Mouse (Mus musculus) liver, embryonic 14.5 days (tissue): Measurements from ENCODE around the gene Cnih3. TPM values are rescaled to one million over a fixed set of nuclear protein-coding genes. Genes with fewer than 3 reads are reported as not detected.

Source experiments
- ATAC-seq: fragments of 200-750 bp; cut with Nextera tagmentation; 2 replicates; pipeline ENCODE4 v1.8.0; 2017; ENCODE audit warnings: moderate number of reproducible peaks, mild to moderate bottlenecking, moderate library complexity; ENCODE audit not compliant: insufficient read depth
- DNase-seq, 3 experiments: peaks; one replicate each; pipeline ENCODE4 v3.0.0-alpha.2; 2012 to 2013; ENCODE audit warnings: low read depth in 3 of 3, low spot score in 3 of 3
- H3K27ac ChIP-seq: fragments of 300-500 bp; sonication (generic); 2 replicates; pipeline ENCODE4 v1.5.1; 2014; ENCODE audit warnings: moderate library complexity, mild to moderate bottlenecking, control low read depth, inconsistent platforms
- H3K27me3 ChIP-seq: fragments of 300-500 bp; sonication (generic); 2 replicates; pipeline ENCODE4 v1.6.1; 2014; ENCODE audit warnings: mild to moderate bottlenecking, low read length, moderate library complexity; ENCODE audit not compliant: control insufficient read depth, insufficient read depth
- H3K36me3 ChIP-seq: fragments of 300-500 bp; sonication (generic); replicated peaks from 2 replicates; pipeline ENCODE4 v1.6.1; 2014; ENCODE audit warnings: low read depth; ENCODE audit not compliant: control insufficient read depth, insufficient read depth
- H3K4me1 ChIP-seq, 2 experiments: fragments of 200-500 bp in 1 of 2; fragments of 300-500 bp in 1 of 2; sonication (generic) in 1 of 2; replicated peaks; 2 replicates each; pipeline ENCODE4 v1.6.1; 2012 to 2014; ENCODE audit warnings: antibody characterized with exemption in 1 of 2, inconsistent platforms in 1 of 2, low read length in 1 of 2; ENCODE audit not compliant: control insufficient read depth in 2 of 2, insufficient read depth in 2 of 2
- H3K4me2 ChIP-seq: fragments of 300-500 bp; sonication (generic); 2 replicates; pipeline ENCODE4 v1.6.1; 2014; ENCODE audit warnings: low read depth, mild to moderate bottlenecking, control low read depth, moderate library complexity
- H3K4me3 ChIP-seq, 2 experiments: fragments of 200-500 bp in 1 of 2; fragments of 300-500 bp in 1 of 2; sonication (generic) in 1 of 2; 2 replicates each; pipeline ENCODE4 v1.5.1; 2012 to 2014; ENCODE audit warnings: low read depth in 2 of 2, low read length in 2 of 2, mild to moderate bottlenecking in 2 of 2, control low read depth in 1 of 2, inconsistent platforms in 1 of 2, moderate library complexity in 1 of 2; ENCODE audit not compliant: insufficient read depth in 1 of 2
- H3K9ac ChIP-seq: fragments of 300-500 bp; sonication (generic); replicated peaks from 2 replicates; pipeline ENCODE4 v1.6.1; 2014; ENCODE audit warnings: mild to moderate bottlenecking, control low read depth, moderate library complexity
- H3K9me3 ChIP-seq: fragments of 300-500 bp; sonication (generic); 2 replicates; pipeline ENCODE4 v1.6.1; 2016; ENCODE audit warnings: low read length, mixed read lengths; ENCODE audit not compliant: control insufficient read depth
- CTCF ChIP-seq: IDR thresholded peaks from 2 replicates; pipeline ENCODE4 v1.5.1; 2016; ENCODE audit warnings: antibody characterized with exemption, low read depth, control low read depth
- EP300 ChIP-seq: IDR thresholded peaks from 2 replicates; pipeline ENCODE4 v1.6.1; 2016; ENCODE audit warnings: antibody characterized with exemption, low read depth
- WGBS: fragments of 180-500 bp; shearing (Covaris S2); extraction: QIAGEN DNeasy Blood & Tissue Kit; methylation state at CpG from one replicate; pipeline ENCODE4 v1.1.7; 2014; ENCODE audit not compliant: insufficient replicate concordance; 5-methylcytosine and 5-hydroxymethylcytosine counted together
- polyA plus RNA-seq, 2 experiments: library from polyadenylated mRNA; depleted of rRNA in 1 of 2; stranded (reverse) in 1 of 2; unstranded in 1 of 2; fragments of >200 nt; fragmentation: Nextera tagmentation in 1 of 2; extraction: Ambion mirVana in 1 of 2; gene quantifications; 2 replicates each; pipeline versions ENCODE4 v1.2.1 to v1.2.3; 2012 to 2014

The Cnih3 gene
- polyA plus RNA-seq, 2 experiments, result 0.02 TPM; not detected in 1

DNA sequence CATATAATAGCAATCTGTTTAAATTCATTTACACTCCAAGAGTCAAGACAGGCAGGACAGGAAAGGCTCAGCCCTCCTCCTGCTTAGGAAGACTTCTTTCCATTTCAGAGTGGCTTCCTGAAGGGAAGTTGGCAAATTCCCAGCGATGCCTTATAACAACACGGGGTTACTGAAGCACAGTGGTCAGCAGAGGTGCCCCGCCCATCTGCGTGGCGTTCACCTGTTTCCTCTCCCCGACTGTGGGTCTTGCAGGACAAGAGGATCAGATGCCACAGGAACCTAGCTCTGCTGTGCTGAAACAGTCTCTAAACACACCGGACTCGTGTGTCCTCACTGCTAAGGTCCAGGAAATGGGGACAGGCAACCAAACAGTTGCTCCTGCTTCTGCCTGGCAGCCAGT, 152.9 kb downstream of the Cnih3 start:
- Histone ChIP-seq H3K27ac (no peak overlapping the region), H3K4me3 (no peak overlapping the region), H3K4me2 (no peak overlapping the region), H3K9me3 (no peaks in the 10 kb centered on the region), H3K36me3 (no peaks in the 10 kb centered on the region), H3K9ac (no peak overlapping the region), H3K27me3 (no peaks in the 10 kb centered on the region), H3K4me1 (no peaks in the 10 kb centered on the region)
- WGBS, result 12% methylated on average over 8 of the region's 8 CpGs
- no peak for DNase-seq
- no peak for TF ChIP-seq EP300
- TF ChIP-seq CTCF, result no peak
- no peak for ATAC-seq

Other genes starting within 250 kb of the Cnih3 start
- gene Nvl, start 208.4 kb upstream of the Cnih3 start, polyA plus RNA-seq (2012; rRNA removed), result 9.1 and 13.1 TPM in 2 replicates
- 10.8 and 11.6 TPM in 2 replicates for gene Nvl, start 208.4 kb upstream of the Cnih3 start, polyA plus RNA-seq (2014; fragmentation: Nextera tagmentation; extraction: Ambion mirVana)
- 9.5 and 10.0 TPM in 2 replicates for gene Cnih4, start 207.9 kb upstream of the Cnih3 start, polyA plus RNA-seq (2012; rRNA removed)
- 53.3 and 55.4 TPM in 2 replicates for gene Cnih4, start 207.9 kb upstream of the Cnih3 start, polyA plus RNA-seq (2014; fragmentation: Nextera tagmentation; extraction: Ambion mirVana)
- 47.8 and 68.9 TPM in 2 replicates for gene Wdr26, start 140.6 kb upstream of the Cnih3 start, polyA plus RNA-seq (2012; rRNA removed)
- gene Wdr26, start 140.6 kb upstream of the Cnih3 start, polyA plus RNA-seq (2014; fragmentation: Nextera tagmentation; extraction: Ambion mirVana), result 57.8 and 64.4 TPM in 2 replicates
- gene Ccdc121, start 158.8 kb downstream of the Cnih3 start, polyA plus RNA-seq (2012; rRNA removed), result not detected in 2 replicates
- gene Ccdc121, start 158.8 kb downstream of the Cnih3 start, polyA plus RNA-seq (2014; fragmentation: Nextera tagmentation; extraction: Ambion mirVana), result not detected in 2 replicates
- gene Dnah14, start 223.9 kb downstream of the Cnih3 start, polyA plus RNA-seq (2012; rRNA removed), result 0.03 TPM in 1 of 2 replicates, not detected in the other
- gene Dnah14, start 223.9 kb downstream of the Cnih3 start, polyA plus RNA-seq (2014; fragmentation: Nextera tagmentation; extraction: Ambion mirVana), result 5.0 and 5.6 TPM in 2 replicates